Mouse (Mus musculus): ENCODE results near the gene Cry2.
A peak's percentile ranks its signal among the peaks of the same experiment; 100 is the strongest.

Gene Cry2

GRCm38 (mm10) chr2:92431611-92432179, 2.1 kb downstream of the Cry2 start:
- no peak for TF ChIP-seq GATA4 (IDR thresholded peaks at IDR 0.05; ENCODE audit: insufficient replicate concordance, low read length)

GRCm38 (mm10) chr2:92430723-92431541, 2.9 kb downstream of the Cry2 start:
- no peak for TF ChIP-seq GATA4 (IDR thresholded peaks at IDR 0.05; ENCODE audit: insufficient replicate concordance, low read length)

- no peak for TF ChIP-seq GATA4 (IDR thresholded peaks at IDR 0.05; ENCODE audit: insufficient replicate concordance, low read length)
Measured at GRCm38 (mm10) chr2:92430089-92430488, 3.8 kb downstream of the Cry2 start.

GRCm38 (mm10) chr2:92427882-92428281, 6.0 kb downstream of the Cry2 start:
- TF ChIP-seq GATA4 (IDR thresholded peaks at IDR 0.05; ENCODE audit: insufficient replicate concordance, low read length), result no peak

- no peak for TF ChIP-seq GATA4 (IDR thresholded peaks at IDR 0.05; ENCODE audit: insufficient replicate concordance, low read length)
Measured at GRCm38 (mm10) chr2:92426426-92426825, 7.4 kb downstream of the Cry2 start.

- TF ChIP-seq GATA4 (IDR thresholded peaks at IDR 0.05; ENCODE audit: insufficient replicate concordance, low read length), result no peak
Measured at GRCm38 (mm10) chr2:92425366-92425765, 8.5 kb downstream of the Cry2 start.

- no peak for TF ChIP-seq GATA4 (IDR thresholded peaks at IDR 0.05; ENCODE audit: insufficient replicate concordance, low read length)
Measured at GRCm38 (mm10) chr2:92424462-92425308, 9.2 kb downstream of the Cry2 start.

GRCm38 (mm10) chr2:92423702-92424461, 10.0 kb downstream of the Cry2 start:
- peak; percentile 77; the same call in 1 of the 2 replicates for TF ChIP-seq GATA4 (IDR thresholded peaks at IDR 0.05; ENCODE audit: insufficient replicate concordance, low read length)

GRCm38 (mm10) chr2:92423156-92423555, 10.7 kb downstream of the Cry2 start:
- TF ChIP-seq GATA4 (IDR thresholded peaks at IDR 0.05; ENCODE audit: insufficient replicate concordance, low read length), result no peak

GRCm38 (mm10) chr2:92422388-92423135, 11.3 kb downstream of the Cry2 start:
- TF ChIP-seq GATA4 (IDR thresholded peaks at IDR 0.05; ENCODE audit: insufficient replicate concordance, low read length), result no peak

GRCm38 (mm10) chr2:92421723-92422387, 12.0 kb downstream of the Cry2 start:
- TF ChIP-seq GATA4 (IDR thresholded peaks at IDR 0.05; ENCODE audit: insufficient replicate concordance, low read length), result peak; percentile 69; the same call in 1 of the 2 replicates

- no peak for TF ChIP-seq GATA4 (IDR thresholded peaks at IDR 0.05; ENCODE audit: insufficient replicate concordance, low read length)
Measured at GRCm38 (mm10) chr2:92411705-92412104, 22.1 kb downstream of the Cry2 start.

- no peak for TF ChIP-seq GATA4 (IDR thresholded peaks at IDR 0.05; ENCODE audit: insufficient replicate concordance, low read length)
Measured at GRCm38 (mm10) chr2:92408309-92409045, 25.4 kb downstream of the Cry2 start.

All from liver, adult (tissue).